Mouse (Mus musculus) G1E (cell line): ENCODE data around the gene Mrpl10.

ENCODE experiments used
- CTCF ChIP-seq: IDR thresholded peaks from 2 replicates; pipeline ENCODE4 v1.5.1; 2012; ENCODE audit warnings: low read depth, low read length, inconsistent platforms, mixed read lengths
- GATA1 ChIP-seq: IDR thresholded peaks from 2 replicates; pipeline ENCODE4 v1.6.1; 2012; ENCODE audit warnings: borderline replicate concordance, low read length, inconsistent platforms, mixed read lengths
- POLR2AphosphoS5 ChIP-seq: IDR thresholded peaks from 2 replicates; pipeline ENCODE4 v1.6.1; 2012; ENCODE audit warnings: low read depth, low read length, inconsistent platforms; ENCODE audit not compliant: insufficient replicate concordance
- TAL1 ChIP-seq: conservative IDR thresholded peaks from 2 replicates; pipeline ENCODE4 v1.6.1; 2012; ENCODE audit warnings: low read depth, low read length, inconsistent platforms, mixed read lengths

- TF ChIP-seq GATA1 (no peak), CTCF (no peak), POLR2AphosphoS5 (no peak), TAL1 (no peak)
Measured at GRCm38 (mm10) chr11:97036141-97036540, 5.2 kb upstream of the Mrpl10 start.
